Mouse (Mus musculus) embryonic facial prominence, embryonic 15.5 days (tissue): ENCODE measurements at regions not wholly inside any gene's neighbourhood (a gene's known extent, or its start where the extent isn't known, plus 50 kb on each side); places are given as distances from the start of the nearest gene placed in this dataset.

ENCODE experiments used
- ATAC-seq: fragments of 200-750 bp; cut with Nextera tagmentation; 2 replicates; pipeline ENCODE4 v1.8.0; 2017; ENCODE audit warnings: low read depth, moderate TSS enrichment; ENCODE audit not compliant: insufficient number of reproducible peaks, low FRiP score, low TSS enrichment
- H3K27ac ChIP-seq: fragments of 300-500 bp; sonication (generic); replicated peaks from 2 replicates; pipeline ENCODE4 v1.5.1; 2015; ENCODE audit warnings: mild to moderate bottlenecking, inconsistent platforms
- H3K27me3 ChIP-seq: fragments of 300-500 bp; sonication (generic); 2 replicates; pipeline ENCODE4 v1.6.1; 2015; ENCODE audit warnings: inconsistent platforms
- H3K36me3 ChIP-seq: fragments of 300-500 bp; sonication (generic); 2 replicates; pipeline ENCODE4 v1.6.1; 2015; ENCODE audit warnings: mild to moderate bottlenecking, inconsistent platforms
- H3K4me1 ChIP-seq: fragments of 300-500 bp; sonication (generic); 2 replicates; pipeline ENCODE4 v1.6.1; 2015; ENCODE audit warnings: inconsistent platforms
- H3K4me2 ChIP-seq: fragments of 300-500 bp; sonication (generic); replicated peaks from 2 replicates; pipeline ENCODE4 v1.6.1; 2015; ENCODE audit warnings: mild to moderate bottlenecking, inconsistent platforms
- H3K4me3 ChIP-seq: fragments of 300-500 bp; sonication (generic); replicated peaks from 2 replicates; pipeline ENCODE4 v1.5.1; 2015; ENCODE audit warnings: mild to moderate bottlenecking, inconsistent platforms
- H3K9ac ChIP-seq: fragments of 300-500 bp; sonication (generic); 2 replicates; pipeline ENCODE4 v1.6.1; 2015; ENCODE audit warnings: inconsistent platforms
- H3K9me3 ChIP-seq: fragments of 300-500 bp; sonication (generic); replicated peaks from 2 replicates; pipeline ENCODE4 v1.6.1; 2016; ENCODE audit warnings: inconsistent platforms
- WGBS: fragments of 180-500 bp; shearing (Covaris S2); methylation state at CpG from one replicate; pipeline ENCODE4 v1.1.7; 2015; 5-methylcytosine and 5-hydroxymethylcytosine counted together

- Histone ChIP-seq H3K4me1 (no peaks in the 10 kb centered on the region), H3K36me3 (no peaks in the 10 kb centered on the region), H3K4me2 (no peak overlapping the region), H3K4me3 (no peak overlapping the region), H3K9me3 (no peaks in the 10 kb centered on the region), H3K27me3 (no peaks in the 10 kb centered on the region), H3K27ac (no peak overlapping the region), H3K9ac (no peak overlapping the region)
- WGBS = 89% methylated on average over 1 of the region's 1 CpGs
- ATAC-seq = no peak
These were observed 306.7 kb upstream of the Kazn start for GRCm38 (mm10) chr4:142545871-142546270.

- Histone ChIP-seq H3K9ac (no peak overlapping the region), H3K4me2 (no peak overlapping the region), H3K27me3 (no peaks in the 10 kb centered on the region), H3K27ac (no peak overlapping the region), H3K36me3 (no peaks in the 10 kb centered on the region), H3K4me1 (no peaks in the 10 kb centered on the region), H3K9me3 (no peaks in the 10 kb centered on the region), H3K4me3 (no peak overlapping the region)
- ATAC-seq = no peak
- WGBS = 54% methylated on average over 1 of the region's 1 CpGs
These were observed 306.0 kb upstream of the Kazn start for GRCm38 (mm10) chr4:142545187-142545586.

- H3K4me2 ChIP-seq = no peak overlapping the region
- ATAC-seq = no peak
- H3K9me3 ChIP-seq = no peaks in the 10 kb centered on the region
- no peaks in the 10 kb centered on the region for H3K27me3 ChIP-seq
- H3K27ac ChIP-seq = no peak overlapping the region
- H3K36me3 ChIP-seq = no peaks in the 10 kb centered on the region
- no peaks in the 10 kb centered on the region for H3K4me1 ChIP-seq
- WGBS = 74% methylated on average over 8 of the region's 8 CpGs
- no peak overlapping the region for H3K4me3 ChIP-seq
- no peak overlapping the region for H3K9ac ChIP-seq
These were observed 305.5 kb upstream of the Kazn start for GRCm38 (mm10) chr4:142544736-142545135.

DNA sequence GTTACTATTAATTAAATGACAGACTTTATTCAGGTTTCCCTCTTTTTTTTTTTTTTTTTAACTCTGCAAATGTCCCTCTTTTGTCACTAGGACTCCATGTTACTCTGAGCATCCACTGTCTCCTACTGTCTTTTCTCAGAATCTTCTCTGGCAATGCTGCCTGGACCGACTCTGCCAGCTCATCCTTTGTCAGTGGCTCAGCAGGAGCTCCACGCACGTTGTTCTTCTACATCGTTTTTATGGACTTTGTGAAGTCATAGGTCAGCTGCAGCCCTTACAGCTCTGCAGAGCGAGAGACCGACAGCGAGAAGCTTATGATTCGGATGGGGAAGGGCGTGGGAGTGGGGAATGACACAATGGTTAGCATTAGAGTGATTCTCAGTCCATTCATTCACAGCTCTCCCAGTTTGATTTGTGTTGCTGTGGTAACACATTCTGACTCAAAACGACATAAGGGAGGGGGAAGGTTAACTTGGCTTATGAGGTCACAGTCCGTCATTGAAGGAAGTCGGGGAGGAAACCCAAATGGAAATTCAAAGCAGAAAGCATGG lies 300.1 kb upstream of the Kazn start:
- no peaks in the 10 kb centered on the region for H3K36me3 ChIP-seq
- ATAC-seq = no peak
- H3K4me2 ChIP-seq = no peak overlapping the region
- H3K4me1 ChIP-seq = no peaks in the 10 kb centered on the region
- H3K27ac ChIP-seq = no peak overlapping the region
- no peaks in the 10 kb centered on the region for H3K27me3 ChIP-seq
- H3K9ac ChIP-seq = no peak overlapping the region
- H3K4me3 ChIP-seq = no peak overlapping the region
- 75% methylated on average over 12 of the region's 12 CpGs for WGBS
- H3K9me3 ChIP-seq = no peaks in the 10 kb centered on the region

DNA sequence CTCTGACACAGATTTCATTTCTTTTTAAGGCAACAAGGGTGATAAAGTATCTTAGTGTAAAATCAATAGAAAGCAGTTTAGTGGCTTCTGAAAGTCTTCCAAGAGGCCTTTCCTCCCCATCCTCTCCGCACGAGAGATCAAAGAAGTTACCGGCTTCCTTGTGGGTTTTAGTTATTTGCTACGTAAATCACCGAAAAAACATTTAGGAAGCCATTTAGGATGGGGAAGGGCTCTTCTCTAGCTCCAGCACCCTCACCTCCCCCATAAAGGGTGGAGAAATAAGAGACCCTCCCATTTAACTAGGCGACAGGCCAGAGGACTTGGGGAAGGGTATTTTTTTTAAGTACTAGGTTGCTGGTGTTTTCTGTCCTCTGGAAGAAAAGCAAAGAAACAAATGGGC lies 287.9 kb upstream of the Kazn start:
- ATAC-seq = no peak
- Histone ChIP-seq H3K36me3 (no peaks in the 10 kb centered on the region), H3K27me3 (no peaks in the 10 kb centered on the region), H3K27ac (no peak overlapping the region), H3K4me2 (no peak overlapping the region), H3K9me3 (no peaks in the 10 kb centered on the region), H3K4me3 (no peak overlapping the region), H3K4me1 (no peaks in the 10 kb centered on the region), H3K9ac (no peak overlapping the region)
- 25% methylated on average over 6 of the region's 6 CpGs for WGBS

- H3K27ac ChIP-seq = no peak overlapping the region
- no peaks in the 10 kb centered on the region for H3K27me3 ChIP-seq
- no peaks in the 10 kb centered on the region for H3K4me1 ChIP-seq
- no peak overlapping the region for H3K4me3 ChIP-seq
- H3K9me3 ChIP-seq = no peaks in the 10 kb centered on the region
- 48% methylated on average over 21 of the region's 21 CpGs for WGBS
- no peak overlapping the region for H3K9ac ChIP-seq
- no peaks in the 10 kb centered on the region for H3K36me3 ChIP-seq
- H3K4me2 ChIP-seq = no peak overlapping the region
- no peak for ATAC-seq
These were observed 278.6 kb upstream of the Kazn start for GRCm38 (mm10) chr4:142517478-142518455.

DNA sequence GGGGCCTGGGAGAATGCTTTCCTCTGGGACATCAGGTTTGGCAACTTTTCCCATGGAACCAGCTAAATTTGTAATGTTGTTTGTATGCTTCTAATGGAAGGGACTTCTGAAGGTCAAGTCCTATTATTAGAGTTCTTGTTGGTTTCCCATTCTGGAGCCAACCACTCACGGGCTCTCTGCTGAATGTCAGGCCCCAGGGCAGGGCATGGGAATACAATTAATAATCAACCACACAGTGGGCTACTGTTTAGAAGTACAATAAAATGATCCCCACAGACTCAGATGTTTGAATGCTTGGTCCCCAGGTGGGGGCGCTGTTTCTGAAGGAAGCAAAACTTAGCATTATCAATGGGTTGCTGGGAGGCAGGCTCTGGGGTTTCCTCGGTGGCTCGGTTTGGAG lies 275.6 kb upstream of the Kazn start:
- Histone ChIP-seq H3K27me3 (no peaks in the 10 kb centered on the region), H3K27ac (no peak overlapping the region), H3K4me1 (no peaks in the 10 kb centered on the region), H3K4me2 (no peak overlapping the region), H3K9ac (no peak overlapping the region), H3K9me3 (0 out of 2 replicates have a peak, but pooled peaks cover 6% of the 10 kb centered on the region), H3K4me3 (no peak overlapping the region), H3K36me3 (no peaks in the 10 kb centered on the region)
- no peak for ATAC-seq
- 88% methylated on average over 4 of the region's 4 CpGs for WGBS

DNA sequence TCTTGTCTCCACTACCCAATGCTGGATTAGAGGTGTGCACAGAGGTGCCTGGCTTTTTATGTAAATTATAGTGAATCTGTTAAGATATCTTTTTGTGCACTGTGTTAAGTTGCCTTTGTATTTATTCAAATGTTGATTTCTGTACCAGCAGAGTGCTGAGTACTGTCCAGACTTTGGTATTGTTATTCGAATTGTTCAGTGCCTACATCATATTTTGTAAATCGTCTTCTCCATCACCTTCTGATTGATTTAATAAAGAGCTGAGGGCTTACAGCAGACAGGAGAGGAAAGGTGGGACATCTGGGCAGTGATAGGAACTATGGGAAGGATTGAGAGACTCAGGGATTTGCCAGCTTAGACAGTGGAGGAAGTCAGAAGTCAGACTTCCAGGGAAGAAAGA lies 270.2 kb upstream of the Kazn start:
- Histone ChIP-seq H3K4me2 (no peak overlapping the region), H3K4me3 (no peak overlapping the region), H3K27me3 (no peaks in the 10 kb centered on the region), H3K9me3 (0 out of 2 replicates have a peak, but pooled peaks cover 6% of the 10 kb centered on the region), H3K9ac (no peak overlapping the region), H3K4me1 (no peaks in the 10 kb centered on the region), H3K27ac (no peak overlapping the region), H3K36me3 (no peaks in the 10 kb centered on the region)
- WGBS = 81% methylated on average over 2 of the region's 2 CpGs
- no peak for ATAC-seq

DNA sequence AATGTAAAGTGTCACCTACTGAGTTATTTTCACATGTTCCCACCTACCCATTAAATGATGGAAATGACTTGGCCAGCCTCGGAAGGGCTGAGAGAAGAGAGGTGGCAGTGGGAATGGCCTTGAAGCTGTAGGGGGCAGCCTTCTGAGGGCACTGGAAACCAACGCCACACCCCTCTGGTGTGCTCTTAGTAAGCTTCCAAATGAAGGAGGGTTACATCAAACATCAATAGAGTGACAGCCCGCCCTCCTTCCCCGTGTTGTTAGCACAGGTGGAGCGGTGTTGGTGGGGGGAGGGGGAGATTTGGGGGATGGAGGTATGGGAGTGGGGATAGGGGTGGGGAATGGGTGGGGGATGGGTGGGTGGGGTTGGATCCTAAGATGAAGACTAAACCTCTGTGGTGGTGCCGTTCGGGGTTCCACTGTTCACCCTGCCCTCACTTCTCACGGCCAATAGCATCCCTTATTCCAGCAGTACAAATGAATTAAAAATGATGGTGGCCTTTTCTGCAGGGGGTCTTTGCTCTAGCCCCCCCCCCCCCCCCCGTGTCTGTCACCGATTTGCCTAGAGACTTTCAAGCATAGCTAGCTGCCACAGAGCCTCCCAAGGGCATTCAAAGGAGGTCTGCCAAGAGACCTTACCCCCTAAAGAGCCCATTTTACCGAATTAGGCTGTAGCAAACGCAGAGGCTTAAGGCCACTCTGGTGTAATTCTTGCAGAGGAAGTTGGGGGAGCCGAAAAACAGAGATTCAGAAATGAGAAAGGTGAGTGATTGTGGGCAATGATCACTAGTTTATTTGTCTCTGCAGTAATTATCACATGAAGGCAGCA lies 267.4 kb upstream of the Kazn start:
- Histone ChIP-seq H3K36me3 (no peaks in the 10 kb centered on the region), H3K4me3 (no peak overlapping the region), H3K4me1 (no peaks in the 10 kb centered on the region), H3K9ac (no peak overlapping the region), H3K4me2 (no peak overlapping the region), H3K9me3 (no peaks in the 10 kb centered on the region), H3K27ac (no peak overlapping the region), H3K27me3 (no peaks in the 10 kb centered on the region)
- ATAC-seq = no peak
- 15% methylated on average over 13 of the region's 13 CpGs for WGBS

DNA sequence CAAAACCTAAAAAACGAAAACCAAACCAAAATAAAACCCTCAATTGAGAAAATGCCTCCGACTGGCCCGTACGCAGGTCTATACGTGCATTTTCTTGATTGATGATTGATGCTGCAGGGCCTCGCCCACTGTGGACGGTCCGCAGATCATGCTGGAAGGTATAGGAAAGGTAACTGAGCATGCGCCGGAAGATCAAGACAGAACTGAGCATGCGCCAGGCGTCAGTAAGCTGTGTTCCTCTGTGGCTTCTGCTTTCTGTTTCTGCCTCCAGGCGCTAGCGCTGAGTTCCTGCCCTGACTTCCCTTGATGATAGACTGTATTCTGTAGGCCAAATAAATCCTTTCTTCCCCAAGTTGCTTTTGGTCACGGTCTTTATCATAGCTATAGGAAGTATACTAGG lies 264.6 kb upstream of the Kazn start:
- H3K4me3 ChIP-seq = no peak overlapping the region
- H3K9me3 ChIP-seq = no peaks in the 10 kb centered on the region
- H3K27me3 ChIP-seq = no peaks in the 10 kb centered on the region
- no peak overlapping the region for H3K27ac ChIP-seq
- H3K9ac ChIP-seq = no peak overlapping the region
- H3K4me1 ChIP-seq = no peaks in the 10 kb centered on the region
- WGBS = 84% methylated on average over 15 of the region's 15 CpGs
- no peak for ATAC-seq
- no peak overlapping the region for H3K4me2 ChIP-seq
- H3K36me3 ChIP-seq = no peaks in the 10 kb centered on the region

GRCm38 (mm10) chr4:142501177-142501576 lies 262.0 kb upstream of the Kazn start:
- H3K9ac ChIP-seq = no peak overlapping the region
- H3K4me3 ChIP-seq = no peak overlapping the region
- WGBS = 85% methylated on average over 8 of the region's 8 CpGs
- H3K9me3 ChIP-seq = no peaks in the 10 kb centered on the region
- H3K27me3 ChIP-seq = no peaks in the 10 kb centered on the region
- H3K27ac ChIP-seq = no peak overlapping the region
- ATAC-seq = no peak
- no peaks in the 10 kb centered on the region for H3K36me3 ChIP-seq
- H3K4me2 ChIP-seq = no peak overlapping the region
- no peaks in the 10 kb centered on the region for H3K4me1 ChIP-seq
